Mouse (Mus musculus): Measurements from ENCODE around the gene Vps16.

Gene Vps16

DNA sequence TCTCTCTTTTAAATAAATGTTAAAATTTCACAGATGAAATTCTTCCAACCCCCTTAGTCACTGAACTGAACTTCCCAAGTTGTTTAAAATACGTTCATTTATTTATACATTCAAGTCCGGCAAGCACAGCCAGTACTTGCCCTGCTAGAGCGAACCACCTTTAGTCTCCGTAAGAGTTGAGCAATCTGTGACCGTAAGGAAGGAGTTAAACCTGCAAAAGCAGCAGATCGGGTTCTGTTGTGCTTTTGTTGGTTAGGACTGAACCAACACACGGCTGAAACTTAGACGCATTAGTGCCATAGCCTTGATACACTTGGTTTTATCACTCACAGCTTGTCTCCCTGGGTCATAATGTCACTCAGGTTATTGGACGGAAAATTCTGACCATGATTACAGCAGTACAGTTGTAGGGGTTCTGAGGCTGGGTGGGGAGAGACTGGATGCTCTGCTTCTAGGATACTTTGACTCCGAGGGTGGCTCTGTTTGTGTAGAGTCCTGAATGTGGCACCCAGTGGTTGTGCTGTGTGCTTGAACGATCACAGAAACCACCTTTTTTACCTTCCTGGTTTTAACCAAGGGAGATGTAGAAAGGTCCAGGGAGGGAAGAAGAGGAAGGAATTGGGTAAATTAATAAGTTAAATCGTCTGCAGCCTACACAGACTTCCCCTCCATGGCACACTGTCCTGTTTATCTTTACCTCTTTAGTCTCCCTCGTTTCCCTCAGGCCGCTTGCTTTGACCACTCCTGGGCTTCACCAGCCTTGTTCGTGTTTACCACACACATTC is 37.3 kb downstream of the Vps16 start:
- no peak for DNase-seq

DNA sequence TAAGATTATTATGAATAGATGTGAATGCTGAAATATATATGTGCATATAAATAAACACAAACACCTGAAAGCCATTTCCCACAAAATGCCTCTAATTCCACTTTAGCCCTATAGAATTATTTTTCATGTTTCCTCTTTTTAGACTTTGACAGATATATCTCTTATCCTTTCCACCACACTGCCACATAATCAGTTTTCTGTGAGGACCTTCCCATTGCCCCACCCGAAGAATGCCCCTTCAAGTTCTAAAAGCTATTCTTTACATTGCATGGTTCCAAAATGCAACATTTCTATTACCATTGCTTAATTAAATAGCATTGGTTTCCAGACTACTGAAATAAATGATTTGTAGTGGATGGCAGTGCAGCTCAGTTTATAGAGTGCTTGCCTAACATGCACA is 42.3 kb downstream of the Vps16 start:
- DNase-seq = no peak

DNA sequence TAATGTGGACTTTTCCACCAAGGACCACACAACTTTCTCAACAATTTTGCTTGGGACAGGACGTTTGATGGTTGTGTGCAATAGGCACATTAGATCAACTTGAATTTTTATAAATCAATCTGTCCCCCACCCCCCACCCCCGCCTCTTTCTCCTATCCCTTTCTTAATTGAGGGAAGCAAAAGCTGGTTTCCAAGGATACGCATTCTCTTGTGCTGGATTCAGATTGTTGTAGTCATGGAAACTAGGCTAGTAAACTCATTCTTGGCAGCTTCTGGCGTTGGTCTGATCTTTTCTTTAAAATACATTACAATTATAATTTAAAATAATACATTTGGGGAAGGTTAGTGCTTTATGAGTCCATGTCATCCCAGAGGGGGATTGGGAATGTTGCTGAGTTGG is 45.2 kb downstream of the Vps16 start:
- DNase-seq = no peak

DNA sequence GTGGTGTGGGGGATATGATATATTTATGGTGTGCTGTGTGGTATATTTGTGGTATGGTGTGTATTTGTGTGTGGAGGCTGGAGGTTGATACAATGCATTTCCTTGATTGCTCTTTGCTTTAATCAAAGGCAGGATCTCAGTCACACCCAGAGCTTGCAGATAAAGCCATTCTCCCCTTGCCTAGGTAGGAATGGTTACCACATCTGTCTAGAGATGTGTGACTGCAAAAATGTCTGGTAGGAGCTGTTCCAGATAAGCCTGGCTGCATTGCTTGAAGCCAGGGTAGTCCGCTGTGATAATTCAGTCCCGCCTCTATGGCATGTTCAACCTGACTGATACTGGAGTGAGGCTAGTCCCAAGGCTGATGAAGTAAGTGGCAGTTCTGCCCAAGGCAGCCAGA is 45.8 kb downstream of the Vps16 start:
- DNase-seq = peak; percentile 63

DNA sequence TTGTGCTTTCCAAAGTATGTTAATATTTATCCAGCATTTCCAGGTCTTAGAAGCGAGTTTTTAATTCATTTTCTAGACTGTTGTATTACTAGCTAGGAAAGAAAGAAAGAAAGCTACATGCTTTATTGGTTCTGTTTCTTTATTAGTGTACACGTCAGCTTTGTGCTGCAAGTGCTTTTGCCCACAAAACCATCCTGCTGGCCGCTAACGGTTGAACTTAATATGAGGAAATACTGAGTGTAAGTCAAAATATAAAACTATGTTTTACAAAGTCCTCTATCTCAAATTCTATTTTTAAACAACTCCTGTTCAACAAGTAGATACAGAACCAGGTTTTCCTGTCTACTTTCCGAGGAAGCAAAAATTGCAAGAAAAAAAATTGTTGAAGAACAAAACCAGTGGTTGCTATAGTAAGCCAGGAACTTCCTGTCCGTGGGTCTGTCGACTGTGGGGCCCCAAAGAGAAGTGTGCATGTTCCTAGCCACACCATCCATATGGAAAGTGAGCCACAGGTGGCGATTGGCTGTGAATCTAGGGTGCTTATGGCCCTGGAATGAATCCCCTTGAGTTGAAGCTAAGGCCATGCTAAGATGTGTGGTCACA is 48.9 kb downstream of the Vps16 start:
- DNase-seq = no peak

DNA sequence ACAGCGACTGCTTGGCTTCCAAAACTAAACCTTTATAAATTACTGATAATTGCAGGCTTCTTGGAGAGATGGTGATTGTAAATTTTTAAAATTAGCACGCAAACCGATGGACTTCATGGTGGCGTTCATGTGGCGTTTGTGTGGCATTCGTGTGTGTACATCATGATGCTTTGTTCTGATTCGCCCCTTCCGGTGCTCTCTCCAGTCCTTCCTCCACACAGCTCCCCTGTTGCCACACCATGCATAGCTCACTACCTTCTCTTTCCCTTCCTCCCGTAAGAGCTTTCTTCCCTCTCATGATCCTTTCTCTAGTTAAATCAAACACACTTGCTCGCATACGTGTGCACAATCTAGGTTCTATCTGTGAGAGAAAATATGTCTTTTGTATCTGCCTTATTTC is 51.6 kb downstream of the Vps16 start:
- no peak for DNase-seq

DNA sequence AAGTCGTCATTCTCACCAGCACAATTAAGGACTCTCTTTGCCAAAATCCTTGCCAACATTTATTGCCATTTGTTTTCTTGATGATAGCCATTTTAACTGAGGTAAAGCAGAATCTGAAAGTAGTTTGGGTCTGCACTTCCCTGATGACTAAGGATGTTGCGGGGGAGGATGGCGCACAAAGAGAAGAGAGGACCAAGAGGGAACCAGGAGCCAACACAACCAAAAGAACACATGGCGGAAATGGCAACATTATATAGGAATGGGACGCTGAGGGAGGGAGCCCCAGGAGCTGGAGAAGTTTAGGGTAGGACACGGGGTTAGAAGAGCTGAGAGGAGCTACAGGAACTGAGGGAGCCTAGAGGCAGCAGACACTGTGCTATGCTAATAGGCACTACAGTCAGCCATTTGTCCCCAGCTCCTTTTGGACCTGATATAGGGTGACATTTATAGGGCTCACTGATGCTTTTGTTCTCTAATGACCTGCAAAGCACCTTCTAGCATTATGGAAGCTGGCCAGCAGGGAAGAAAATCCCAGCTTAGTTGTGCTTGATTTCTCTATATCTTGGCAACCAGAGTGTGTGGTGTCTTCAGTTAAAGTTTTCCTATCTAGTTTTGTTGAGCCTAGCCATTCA is 52.6 kb downstream of the Vps16 start:
- DNase-seq = no peak

DNA sequence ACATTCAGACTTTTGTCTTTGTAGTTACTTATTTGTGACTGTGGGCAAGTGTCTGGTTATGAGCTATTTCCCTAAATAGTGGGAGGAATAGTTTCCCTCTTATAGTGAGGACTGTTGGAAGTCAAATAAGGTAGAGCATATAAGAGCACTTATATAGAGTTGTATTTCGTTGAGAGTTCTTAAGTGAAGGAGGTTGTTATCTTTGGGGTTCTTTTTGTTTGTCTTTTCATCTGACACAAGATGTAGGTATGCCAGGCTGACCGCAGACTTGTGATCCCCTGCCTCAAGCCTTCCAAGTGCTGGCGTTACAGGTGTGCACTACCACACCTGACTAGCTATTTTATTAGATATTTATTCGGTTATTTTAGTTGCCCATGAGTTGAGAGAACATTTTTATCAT is 58.0 kb downstream of the Vps16 start:
- no peak for DNase-seq

DNA sequence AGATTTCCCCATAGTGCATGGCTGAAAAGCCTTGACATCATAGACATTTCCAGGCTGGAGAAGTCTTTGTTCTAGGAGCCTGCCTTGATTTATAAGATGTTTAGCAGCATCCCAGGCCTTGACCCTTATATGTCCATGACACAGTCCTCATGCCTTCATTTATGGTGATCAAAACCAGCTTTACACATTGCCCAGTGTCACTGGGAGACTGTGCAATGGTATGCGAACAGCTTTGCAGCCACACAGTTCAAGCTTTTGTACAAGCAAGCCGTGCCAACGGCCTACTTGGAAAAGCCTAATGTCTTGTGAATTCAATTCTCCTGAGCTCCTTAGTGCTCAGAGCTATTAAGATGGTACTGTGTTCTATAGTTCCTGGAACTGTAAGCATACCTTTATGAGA is 58.6 kb downstream of the Vps16 start:
- no peak for DNase-seq

DNA sequence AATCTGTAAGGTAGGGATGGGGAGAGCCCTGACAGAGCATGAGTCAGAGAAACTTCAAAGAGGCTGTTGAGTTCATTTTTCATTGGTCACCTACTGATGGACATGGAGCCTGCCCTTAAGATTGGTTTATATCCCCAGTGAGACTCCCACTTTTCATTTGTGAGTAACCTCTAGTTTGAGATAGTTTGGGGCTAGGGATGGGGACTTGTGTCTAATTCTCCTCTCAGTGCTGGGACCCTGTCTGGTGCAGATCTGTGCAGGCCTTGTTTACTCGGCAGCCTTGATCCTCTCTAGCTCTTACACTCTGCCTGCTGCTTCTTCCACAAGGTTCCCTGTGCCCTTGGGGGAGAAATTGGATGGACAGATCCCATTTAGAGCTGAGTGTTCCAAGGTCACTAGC is 60.1 kb downstream of the Vps16 start:
- DNase-seq = no peak

DNA sequence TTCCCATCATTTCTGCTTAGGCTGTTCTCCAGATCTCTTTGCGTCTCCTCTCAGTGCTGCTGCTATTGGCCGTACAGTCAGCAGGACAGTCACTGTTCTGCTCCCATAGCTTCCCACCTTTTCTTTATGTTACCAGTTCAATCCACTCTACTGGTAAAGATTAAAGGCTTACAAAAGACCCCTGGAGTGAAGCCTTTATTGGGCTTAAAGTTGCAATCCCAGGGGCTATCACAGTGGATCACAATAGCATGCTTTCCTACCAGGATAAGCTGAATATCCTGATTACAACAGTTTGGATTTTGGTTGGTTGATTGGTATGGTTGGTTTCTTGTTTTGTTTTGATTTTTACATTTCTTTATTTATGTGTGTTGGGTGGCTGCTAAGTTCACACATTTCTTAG is 63.9 kb downstream of the Vps16 start:
- DNase-seq = no peak

DNA sequence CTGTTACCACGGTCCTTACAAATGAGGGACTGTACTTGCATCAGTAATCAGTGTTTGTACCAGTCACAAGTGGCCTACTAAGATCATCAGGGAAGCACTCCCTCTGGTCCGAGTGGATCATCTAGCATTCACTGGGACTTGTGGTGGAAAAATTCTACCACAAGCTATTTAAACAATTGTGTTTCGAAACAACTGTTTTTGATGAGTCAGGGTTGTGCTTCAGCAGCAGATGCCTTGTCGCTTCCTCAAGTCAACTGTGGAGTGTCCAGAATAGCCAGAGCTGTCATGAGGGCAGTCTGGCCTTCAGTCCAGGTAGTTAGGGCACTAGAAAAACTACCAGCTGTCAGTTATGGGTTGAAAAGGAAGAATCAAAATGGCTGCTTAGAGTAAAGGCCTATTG is 64.5 kb downstream of the Vps16 start:
- no peak for DNase-seq

DNA sequence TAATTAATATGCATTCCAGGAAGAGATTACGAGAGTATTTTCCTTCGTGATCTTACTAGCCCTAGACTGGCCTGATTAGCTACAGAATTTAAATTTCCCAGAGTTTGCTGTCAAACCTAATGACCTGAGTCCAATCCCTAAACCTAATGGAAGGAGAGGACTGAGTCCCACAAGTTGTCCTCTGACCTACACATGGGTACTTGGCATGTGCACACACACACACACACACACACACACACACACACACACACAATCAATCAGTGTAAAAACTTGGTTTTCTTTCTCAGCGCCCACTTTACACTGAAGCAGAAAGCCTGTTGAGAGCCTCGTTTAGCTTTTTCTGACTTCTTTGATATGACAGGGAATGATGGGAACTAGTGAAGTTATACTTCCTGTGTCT is 67.0 kb downstream of the Vps16 start:
- no peak for DNase-seq

DNA sequence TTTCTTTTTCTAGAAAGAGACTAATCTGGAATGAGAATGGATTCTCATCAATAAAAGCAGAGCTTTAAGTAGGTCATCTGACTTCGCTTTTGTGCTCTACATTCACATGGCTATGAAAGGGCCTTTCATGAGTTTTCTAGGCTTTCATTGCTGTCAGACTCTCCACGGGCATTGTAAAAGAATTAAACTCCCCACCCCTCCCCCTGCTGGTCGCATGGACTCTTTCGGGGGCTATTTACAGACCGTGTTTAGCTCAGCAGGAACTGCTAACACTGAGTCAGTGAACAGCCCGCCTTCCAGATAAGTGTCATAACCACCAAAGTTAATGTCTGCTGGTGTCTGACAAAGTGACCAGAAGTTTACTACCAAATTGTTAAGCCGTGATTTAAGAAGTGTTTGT is 67.4 kb downstream of the Vps16 start:
- peak; percentile 28 for DNase-seq

Data from liver (tissue).